ENCODE assay signal across 9 mouse cellular contexts in the genomic region with DNA sequence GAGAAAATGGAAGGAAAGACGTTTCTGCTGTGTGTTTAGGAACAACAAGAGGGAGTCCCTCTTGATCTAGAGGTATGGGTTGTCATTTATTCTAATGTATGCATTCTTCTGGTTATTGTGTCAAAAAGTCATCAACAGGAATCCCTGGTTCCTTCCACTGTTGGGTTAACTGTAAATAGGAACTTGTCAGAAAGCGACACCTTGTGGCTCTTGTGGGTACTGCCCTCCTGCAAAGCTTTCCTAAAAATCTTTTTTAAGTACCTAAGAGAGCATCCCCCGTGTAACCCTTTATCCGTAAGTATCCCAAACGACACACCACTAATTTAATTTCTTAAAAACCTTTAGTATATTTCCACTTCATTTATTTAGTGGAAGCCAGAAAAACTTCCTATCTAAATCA. TPM values are rescaled to one million over a fixed set of nuclear protein-coding genes. Genes with fewer than 3 reads are reported as not detected.
A peak's percentile ranks its signal among the peaks of the same experiment; 100 is the strongest.
DNase-seq lines count a peak whose midpoint lies in the region; ATAC-seq lines count a peak whose summit lies in the region.
"Had no signal": no experiment of that assay in that cellular context is flagged by ENCODE, and none has a peak within 500 bp of the region (broad histone marks: within the 10 kb centered on the region; RNA-seq: fewer than 3 reads in every experiment).

No protein-coding gene starts in this region.

- ATAC-seq in midbrain, embryonic 16.5 days, result no peak

- intact Hi-C loops in heart, postnatal 36 days (cut with DNase I), result loop anchor here (1.0 kb wide), 1 partner anchor 46 kb away; no protein-coding TSS in a partner anchor

- no peak overlapping the region for H3K4me2 ChIP-seq in midbrain, embryonic 16.5 days (ENCODE audit: low read length)
- H3K4me2 ChIP-seq: neural tube, embryonic 12.5 days had no signal

- H3K36me3 ChIP-seq in midbrain, embryonic 10.5 days, result no peaks in the 10 kb centered on the region
- H3K36me3 ChIP-seq in midbrain, embryonic 16.5 days (ENCODE audit: control insufficient read depth, insufficient read depth, low read length), result no peaks in the 10 kb centered on the region
- H3K36me3 ChIP-seq in limb, embryonic 10.5 days, result no peaks in the 10 kb centered on the region
- H3K36me3 ChIP-seq: neural tube, embryonic 12.5 days had no signal

- peaks cover 26% of the 10 kb centered on the region for H3K27me3 ChIP-seq in midbrain, embryonic 10.5 days (ENCODE audit: low read depth, poor library complexity, severe bottlenecking)
- peaks cover 3% of the 10 kb centered on the region for H3K27me3 ChIP-seq in midbrain, embryonic 16.5 days (ENCODE audit: control insufficient read depth, insufficient read depth, low read depth, low read length)
- peaks cover 27% of the 10 kb centered on the region for H3K27me3 ChIP-seq in limb, embryonic 10.5 days (ENCODE audit: low read depth, poor library complexity, severe bottlenecking)

- no peaks in the 10 kb centered on the region for H3K9me3 ChIP-seq in midbrain, embryonic 10.5 days (replicated peaks)
- H3K9me3 ChIP-seq in midbrain, embryonic 16.5 days (replicated peaks; ENCODE audit: control insufficient read depth, low read length, poor library complexity, severe bottlenecking), result no peaks in the 10 kb centered on the region
- H3K9me3 ChIP-seq in limb, embryonic 10.5 days (replicated peaks), result no peaks in the 10 kb centered on the region
- H3K9me3 ChIP-seq: neural tube, embryonic 12.5 days had no signal

- no peaks in the 10 kb centered on the region for H3K4me1 ChIP-seq in midbrain, embryonic 10.5 days
- no peaks in the 10 kb centered on the region for H3K4me1 ChIP-seq in midbrain, embryonic 16.5 days (ENCODE audit: control insufficient read depth, insufficient read depth, low read length)
- peaks cover 5% of the 10 kb centered on the region for H3K4me1 ChIP-seq in limb, embryonic 10.5 days
- H3K4me1 ChIP-seq: neural tube, embryonic 12.5 days had no signal

- no peak overlapping the region for H3K9ac ChIP-seq in midbrain, embryonic 16.5 days (ENCODE audit: low read depth, low read length)
- H3K9ac ChIP-seq: neural tube, embryonic 12.5 days had no signal

- DNase-seq in midbrain, embryonic 10.5 days (ENCODE audit: low spot score), result peak; percentile 72
- DNase-seq in T-cell, adult 2 months (ENCODE audit: low spot score), result peak; percentile 65
- DNase-seq in cerebellum, postnatal 10 days, result peak; percentile 89 to 94
- DNase-seq in heart, postnatal 36 days, result peak; percentile 66 to 86
- peak; percentile 77 for DNase-seq in limb, embryonic 10.5 days (ENCODE audit: low spot score)
- peak; percentile 55 for DNase-seq in ovary, postnatal 36 days (ENCODE audit: low spot score)
- peak; percentile 52 for DNase-seq in urinary bladder, postnatal 10 days (ENCODE audit: low spot score)

- no peak overlapping the region for H3K27ac ChIP-seq in midbrain, embryonic 10.5 days (replicated peaks)
- no peak overlapping the region for H3K27ac ChIP-seq in midbrain, embryonic 16.5 days (ENCODE audit: low read length)
- H3K27ac ChIP-seq in limb, embryonic 10.5 days, result no peak overlapping the region
- H3K27ac ChIP-seq: neural tube, embryonic 12.5 days had no signal

- H3K4me3 ChIP-seq in midbrain, embryonic 10.5 days, result no peak overlapping the region
- no peak overlapping the region for H3K4me3 ChIP-seq in midbrain, embryonic 16.5 days (ENCODE audit: low read depth, low read length)
- H3K4me3 ChIP-seq in limb, embryonic 10.5 days, result no peak overlapping the region
- H3K4me3 ChIP-seq: neural tube, embryonic 12.5 days had no signal

- WGBS in midbrain, embryonic 10.5 days, result 16% methylated on average over 5 of the region's 5 CpGs
- 12% methylated on average over 5 of the region's 5 CpGs for WGBS in midbrain, embryonic 16.5 days
- WGBS in limb, embryonic 10.5 days, result 12% methylated on average over 5 of the region's 5 CpGs

RNA-seq across cellular contexts. Expression of gene Tbc1d2, which starts 7.1 kb away (rescaled TPM):
- 0.65 and 0.76 TPM in 2 replicates for polyA plus RNA-seq in midbrain, embryonic 10.5 days (2016; fragmentation: Nextera tagmentation; extraction: Ambion mirVana)
- 0.65 and 0.82 TPM in 2 replicates for polyA plus RNA-seq in midbrain, embryonic 16.5 days (2015; fragmentation: Nextera tagmentation; extraction: Ambion mirVana)
- total RNA-seq in heart, postnatal 36 days (2021), result 1 to 10 TPM; 1.6 to 1.9 TPM
- polyA plus RNA-seq in limb, embryonic 10.5 days (2016; fragmentation: Nextera tagmentation; extraction: Ambion mirVana), result 1.2 and 1.8 TPM in 2 replicates

RNA-seq across cellular contexts. Expression of gene Coro2a, which starts 55.1 kb away (rescaled TPM):
- 2.8 TPM in 2 replicates for polyA plus RNA-seq in midbrain, embryonic 10.5 days (2016; fragmentation: Nextera tagmentation; extraction: Ambion mirVana)
- 7.4 and 8.2 TPM in 2 replicates for polyA plus RNA-seq in midbrain, embryonic 16.5 days (2015; fragmentation: Nextera tagmentation; extraction: Ambion mirVana)
- under 1 TPM; 0.28 to 0.46 TPM for total RNA-seq in heart, postnatal 36 days (2021)
- 2.1 and 2.2 TPM in 2 replicates for polyA plus RNA-seq in limb, embryonic 10.5 days (2016; fragmentation: Nextera tagmentation; extraction: Ambion mirVana)
